Mouse (Mus musculus) C2C12 (cell line): ENCODE data around the gene Kdr. TPM values are rescaled to one million over a fixed set of nuclear protein-coding genes. Genes with fewer than 3 reads are reported as not detected.

Source experiments
- H3K27me3 ChIP-seq: one replicate; pipeline ENCODE4 v1.6.1; 2011; ENCODE audit not compliant: control insufficient read depth, insufficient read depth, insufficient read length
- H3K36me3 ChIP-seq: one replicate; pipeline ENCODE4 v1.6.1; 2011; ENCODE audit not compliant: control insufficient read depth, insufficient read depth
- H3K4me3 ChIP-seq: one replicate; pipeline ENCODE4 v1.5.1; 2011; ENCODE audit warnings: mild to moderate bottlenecking, control low read depth; ENCODE audit not compliant: poor library complexity, insufficient read depth, severe bottlenecking
- H3K79me2 ChIP-seq: one replicate; pipeline ENCODE4 v1.6.1; 2011; ENCODE audit not compliant: control insufficient read depth, insufficient read depth
- H3K79me3 ChIP-seq: one replicate; pipeline ENCODE4 v1.6.1; 2011; ENCODE audit warnings: low read depth, control low read depth
- H3ac ChIP-seq: one replicate; pipeline ENCODE3; 2011; ENCODE audit warnings: low read depth; ENCODE audit not compliant: control insufficient read depth, insufficient read length
- CEBPB ChIP-seq: IDR thresholded peaks from one replicate; pipeline ENCODE4 v1.6.1; 2011; ENCODE audit warnings: low read depth, mild to moderate bottlenecking, control low read depth, moderate library complexity
- CTCF ChIP-seq: IDR thresholded peaks from one replicate; pipeline ENCODE4 v1.5.1; 2011; ENCODE audit not compliant: control insufficient read depth, insufficient read depth, insufficient read length
- FOSL1 ChIP-seq: IDR thresholded peaks from one replicate; pipeline ENCODE4 v1.8.0; 2011; ENCODE audit warnings: mild to moderate bottlenecking, low read length; ENCODE audit not compliant: poor library complexity, insufficient read depth, severe bottlenecking
- MAX ChIP-seq: IDR thresholded peaks from one replicate; pipeline ENCODE4 v1.6.1; 2011; ENCODE audit warnings: mild to moderate bottlenecking, control low read depth
- MYOD1 ChIP-seq: IDR thresholded peaks from one replicate; pipeline ENCODE4 v1.6.1; 2011; ENCODE audit warnings: low read depth; ENCODE audit not compliant: control insufficient read depth, insufficient read length
- MYOG ChIP-seq: IDR thresholded peaks from one replicate; pipeline ENCODE4 v1.6.1; 2011; ENCODE audit not compliant: control insufficient read depth, insufficient read length; ENCODE audit errors: extremely low read depth
- USF1 ChIP-seq: IDR thresholded peaks from one replicate; pipeline ENCODE4 v1.6.1; 2011; ENCODE audit warnings: low read depth, mild to moderate bottlenecking, control low read depth, moderate library complexity
- microRNA-seq: library from miRNA; unstranded; fragments of <30 nt; microRNA quantifications from one replicate; pipeline ENCODE4, GENCODE M21; 2019; ENCODE audit warnings: borderline microRNAs expressed
- polyA plus RNA-seq: library from polyadenylated mRNA; unstranded; fragments of >200 nt; fragmentation: generic; extraction: Trizol; gene quantifications from one replicate; pipeline ENCODE4 v1.2.1, GENCODE M21; 2012; ENCODE audit warnings: missing spikeins

Gene Kdr
- polyA plus RNA-seq, 1 experiment = under 0.01 TPM

- no peaks in the 10 kb centered on the region for H3K79me2 ChIP-seq
- no peak overlapping the region for H3K4me3 ChIP-seq
- H3K79me3 ChIP-seq = no peaks in the 10 kb centered on the region
- TF ChIP-seq CTCF = no peak
- no peak for TF ChIP-seq MYOD1
- no peak for TF ChIP-seq CEBPB
- TF ChIP-seq FOSL1 = no peak
- no peak for TF ChIP-seq MAX
- no peak for TF ChIP-seq USF1
- TF ChIP-seq MYOG = no peak
- H3ac ChIP-seq = no peak overlapping the region
- H3K27me3 ChIP-seq = no peaks in the 10 kb centered on the region
- no peaks in the 10 kb centered on the region for H3K36me3 ChIP-seq
Observed at GRCm38 (mm10) chr5:75918139-75918538, 60.1 kb downstream of the Kdr start.

GRCm38 (mm10) chr5:75917231-75917630 is 61.0 kb downstream of the Kdr start:
- no peak overlapping the region for H3K4me3 ChIP-seq
- H3K27me3 ChIP-seq = no peaks in the 10 kb centered on the region
- TF ChIP-seq MAX (no peak), USF1 (no peak), CEBPB (no peak), MYOD1 (no peak), MYOG (no peak), FOSL1 (no peak), CTCF (no peak)
- no peaks in the 10 kb centered on the region for H3K79me2 ChIP-seq
- no peak overlapping the region for H3ac ChIP-seq
- H3K36me3 ChIP-seq = no peaks in the 10 kb centered on the region
- no peaks in the 10 kb centered on the region for H3K79me3 ChIP-seq

- Histone ChIP-seq H3K79me2 (no peaks in the 10 kb centered on the region), H3K79me3 (no peaks in the 10 kb centered on the region), H3ac (no peak overlapping the region), H3K36me3 (no peaks in the 10 kb centered on the region), H3K4me3 (no peak overlapping the region), H3K27me3 (peaks cover 15% of the 10 kb centered on the region)
- no peak for TF ChIP-seq CTCF
- TF ChIP-seq USF1 = no peak
- TF ChIP-seq MAX = no peak
- TF ChIP-seq FOSL1 = no peak
- no peak for TF ChIP-seq MYOD1
- TF ChIP-seq MYOG = no peak
- TF ChIP-seq CEBPB = no peak
Observed at GRCm38 (mm10) chr5:75906102-75906501, 72.2 kb downstream of the Kdr start.

GRCm38 (mm10) chr5:75900231-75900920 is 77.9 kb downstream of the Kdr start:
- H3K4me3 ChIP-seq = no peak overlapping the region
- H3K79me2 ChIP-seq = no peaks in the 10 kb centered on the region
- H3K27me3 ChIP-seq = peaks cover 29% of the 10 kb centered on the region
- no peak for TF ChIP-seq FOSL1
- TF ChIP-seq CEBPB = no peak
- no peak for TF ChIP-seq MYOG
- TF ChIP-seq MAX = no peak
- TF ChIP-seq MYOD1 = no peak
- no peak for TF ChIP-seq CTCF
- TF ChIP-seq USF1 = no peak
- no peaks in the 10 kb centered on the region for H3K36me3 ChIP-seq
- no peaks in the 10 kb centered on the region for H3K79me3 ChIP-seq
- H3ac ChIP-seq = no peak overlapping the region

- Histone ChIP-seq H3K79me3 (no peaks in the 10 kb centered on the region), H3K36me3 (no peaks in the 10 kb centered on the region), H3K79me2 (no peaks in the 10 kb centered on the region), H3K4me3 (no peak overlapping the region), H3K27me3 (peaks cover 34% of the 10 kb centered on the region), H3ac (no peak overlapping the region)
- TF ChIP-seq MAX (no peak), FOSL1 (no peak), MYOD1 (no peak), CTCF (no peak), USF1 (no peak), MYOG (no peak), CEBPB (no peak)
Observed at GRCm38 (mm10) chr5:75895351-75895750, 82.9 kb downstream of the Kdr start.

GRCm38 (mm10) chr5:75892956-75893471 is 85.2 kb downstream of the Kdr start:
- Histone ChIP-seq H3K79me2 (no peaks in the 10 kb centered on the region), H3K4me3 (no peak overlapping the region), H3ac (no peak overlapping the region), H3K27me3 (peaks cover 27% of the 10 kb centered on the region), H3K36me3 (no peaks in the 10 kb centered on the region), H3K79me3 (no peaks in the 10 kb centered on the region)
- no peak for TF ChIP-seq CEBPB
- no peak for TF ChIP-seq MYOD1

Small RNA genes lying within 50 kb of the gene (microRNA-seq; reads per million reads assigned to microRNA genes)
- not detected for gene Gm25374

Other genes with a start within 250 kb of the Kdr start
- 20.3 TPM for gene Srd5a3, start 161.8 kb upstream of the Kdr start, polyA plus RNA-seq
- 36.3 TPM for gene Tmem165, start 205.4 kb upstream of the Kdr start, polyA plus RNA-seq